Mouse (Mus musculus): ENCODE results near the gene Pygo1.

Pygo1 gene

GRCm38 (mm10) chr9:72936301-72936700 is 10.9 kb downstream of the Pygo1 start:
- no peak for DNase-seq

- no peak for DNase-seq
Observed at GRCm38 (mm10) chr9:72943424-72943823, 18.0 kb downstream of the Pygo1 start.

GRCm38 (mm10) chr9:72944286-72944685 is 18.8 kb downstream of the Pygo1 start:
- DNase-seq = no peak

GRCm38 (mm10) chr9:72947010-72947409 is 21.6 kb downstream of the Pygo1 start:
- no peak for DNase-seq

- no peak for DNase-seq
Observed at GRCm38 (mm10) chr9:72949572-72949971, 24.1 kb downstream of the Pygo1 start.

GRCm38 (mm10) chr9:72954746-72955145 is 29.3 kb downstream of the Pygo1 start:
- DNase-seq = no peak

GRCm38 (mm10) chr9:72955546-72955945 is 30.1 kb downstream of the Pygo1 start:
- no peak for DNase-seq

- peak; percentile 77 for DNase-seq
Observed at GRCm38 (mm10) chr9:72958521-72959450, 33.3 kb downstream of the Pygo1 start, which contains the start of the genes Dyx1c1 and Gm44503. Gene Dyx1c1, plus strand, starts transcription at chr9:72958785. Gene Gm44503, plus strand, starts transcription at chr9:72958852.

- no peak for DNase-seq
Observed at GRCm38 (mm10) chr9:72961346-72961745, 35.9 kb downstream of the Pygo1 start.

- DNase-seq = no peak
Observed at GRCm38 (mm10) chr9:72961959-72962358, 36.5 kb downstream of the Pygo1 start.

- peak; percentile 70 for DNase-seq
Observed at GRCm38 (mm10) chr9:72968349-72969061, 43.1 kb downstream of the Pygo1 start.

GRCm38 (mm10) chr9:72969874-72970273 is 44.4 kb downstream of the Pygo1 start:
- DNase-seq = no peak

- no peak for DNase-seq
Observed at GRCm38 (mm10) chr9:72972435-72972834, 47.0 kb downstream of the Pygo1 start.

- no peak for DNase-seq
Observed at GRCm38 (mm10) chr9:72972984-72973383, 47.5 kb downstream of the Pygo1 start.

- DNase-seq = no peak
Observed at GRCm38 (mm10) chr9:72974734-72975133, 49.3 kb downstream of the Pygo1 start.

- no peak for DNase-seq
Observed at GRCm38 (mm10) chr9:72975242-72975641, 49.8 kb downstream of the Pygo1 start.

- no peak for DNase-seq
Observed at GRCm38 (mm10) chr9:72983066-72983465, 57.6 kb downstream of the Pygo1 start.

- DNase-seq = peak; percentile 96
Observed at GRCm38 (mm10) chr9:72985250-72986220, 60.1 kb downstream of the Pygo1 start, which contains the start of the genes Ccpg1os and Ccpg1. Gene Ccpg1os, minus strand, starts transcription at chr9:72985382. Gene Ccpg1, plus strand, starts transcription at chr9:72985429.

- no peak for DNase-seq
Observed at GRCm38 (mm10) chr9:72987703-72988102, 62.3 kb downstream of the Pygo1 start.

GRCm38 (mm10) chr9:72988706-72989105 is 63.3 kb downstream of the Pygo1 start:
- no peak for DNase-seq

- DNase-seq = no peak
Observed at GRCm38 (mm10) chr9:72991420-72991819, 66.0 kb downstream of the Pygo1 start.

- DNase-seq = no peak
Observed at GRCm38 (mm10) chr9:72992576-72992975, 67.1 kb downstream of the Pygo1 start.
